Mouse (Mus musculus) myocyte (in vitro differentiated cells): ENCODE data around the gene Gramd1a. TPM values are rescaled to one million over a fixed set of nuclear protein-coding genes. Genes with fewer than 3 reads are reported as not detected.

ENCODE experiments used
- H3K27me3 ChIP-seq: one replicate; pipeline ENCODE4 v1.6.1; 2011; ENCODE audit not compliant: control insufficient read depth, insufficient read depth, insufficient read length
- H3K36me3 ChIP-seq: one replicate; pipeline ENCODE4 v1.6.1; 2011; ENCODE audit not compliant: control insufficient read depth, insufficient read depth
- H3K4me2 ChIP-seq: one replicate; pipeline ENCODE4 v1.6.1; 2011; ENCODE audit warnings: low read depth, control low read depth
- H3K4me3 ChIP-seq: one replicate; pipeline ENCODE4 v1.5.1; 2011; ENCODE audit warnings: mild to moderate bottlenecking, control low read depth, moderate library complexity
- H3K79me2 ChIP-seq: one replicate; pipeline ENCODE4 v1.6.1; 2011; ENCODE audit not compliant: control insufficient read depth, insufficient read depth
- H3ac ChIP-seq: one replicate; pipeline ENCODE4 v1.6.1; 2011; ENCODE audit not compliant: control insufficient read depth, insufficient read length
- CEBPB ChIP-seq: IDR thresholded peaks from 2 replicates; pipeline ENCODE4 v1.6.1; 2011; ENCODE audit warnings: mild to moderate bottlenecking, moderate library complexity; ENCODE audit not compliant: poor library complexity, insufficient read depth, severe bottlenecking
- E2F4 ChIP-seq: IDR thresholded peaks from one replicate; pipeline ENCODE4 v1.6.1; 2011; ENCODE audit warnings: mild to moderate bottlenecking, control low read depth, moderate library complexity; ENCODE audit not compliant: insufficient read depth
- MAX ChIP-seq: IDR thresholded peaks from one replicate; pipeline ENCODE4 v1.6.1; 2011; ENCODE audit warnings: low read depth, mild to moderate bottlenecking, control low read depth
- MYOD1 ChIP-seq, 3 experiments: IDR thresholded peaks; one replicate each; pipeline ENCODE4 v1.6.1; 2011; ENCODE audit warnings: control low read depth in 2 of 3, low read depth in 2 of 3, mild to moderate bottlenecking in 2 of 3, moderate library complexity in 1 of 3; ENCODE audit not compliant: insufficient read length in 2 of 3, control insufficient read depth in 1 of 3
- MYOG ChIP-seq, 3 experiments: IDR thresholded peaks; one replicate each; pipeline ENCODE4 v1.6.1; 2011; ENCODE audit warnings: control low read depth in 2 of 3, low read depth in 2 of 3, mild to moderate bottlenecking in 2 of 3; ENCODE audit not compliant: insufficient read length in 2 of 3, control insufficient read depth in 1 of 3, insufficient read depth in 1 of 3
- POLR2A ChIP-seq: IDR thresholded peaks from one replicate; pipeline ENCODE4 v1.6.1; 2011; ENCODE audit warnings: low read depth, mild to moderate bottlenecking, control low read depth, moderate library complexity; ENCODE audit not compliant: insufficient read length
- POLR2AphosphoS2 ChIP-seq: IDR thresholded peaks from one replicate; pipeline ENCODE4 v1.6.1; 2011; ENCODE audit warnings: low read depth, control low read depth; ENCODE audit not compliant: insufficient read length
- REST ChIP-seq: IDR thresholded peaks from one replicate; pipeline ENCODE4 v1.6.1; 2011; ENCODE audit warnings: mild to moderate bottlenecking, control low read depth, moderate library complexity; ENCODE audit not compliant: insufficient read depth, insufficient read length
- SRF ChIP-seq: IDR thresholded peaks from one replicate; pipeline ENCODE4 v1.6.1; 2011; ENCODE audit warnings: low read depth; ENCODE audit not compliant: control insufficient read depth, insufficient read length
- TCF12 ChIP-seq: IDR thresholded peaks from one replicate; pipeline ENCODE4 v1.6.1; 2011; ENCODE audit warnings: mild to moderate bottlenecking, control low read depth; ENCODE audit not compliant: poor library complexity, insufficient read depth, severe bottlenecking
- TCF3 ChIP-seq: IDR thresholded peaks from one replicate; pipeline ENCODE4 v1.6.1; 2011; ENCODE audit warnings: low read depth, control low read depth; ENCODE audit not compliant: insufficient read length
- USF1 ChIP-seq: IDR thresholded peaks from one replicate; pipeline ENCODE4 v1.6.1; 2011; ENCODE audit warnings: low read depth, mild to moderate bottlenecking, control low read depth, moderate library complexity
- polyA plus RNA-seq: library from polyadenylated mRNA; unstranded; fragments of >200 nt; fragmentation: generic; extraction: Trizol; gene quantifications from one replicate; pipeline ENCODE4 v1.2.1, GENCODE M21; 2012; ENCODE audit warnings: missing spikeins

The Gramd1a gene
- polyA plus RNA-seq, 1 experiment, result 25.5 TPM

DNA sequence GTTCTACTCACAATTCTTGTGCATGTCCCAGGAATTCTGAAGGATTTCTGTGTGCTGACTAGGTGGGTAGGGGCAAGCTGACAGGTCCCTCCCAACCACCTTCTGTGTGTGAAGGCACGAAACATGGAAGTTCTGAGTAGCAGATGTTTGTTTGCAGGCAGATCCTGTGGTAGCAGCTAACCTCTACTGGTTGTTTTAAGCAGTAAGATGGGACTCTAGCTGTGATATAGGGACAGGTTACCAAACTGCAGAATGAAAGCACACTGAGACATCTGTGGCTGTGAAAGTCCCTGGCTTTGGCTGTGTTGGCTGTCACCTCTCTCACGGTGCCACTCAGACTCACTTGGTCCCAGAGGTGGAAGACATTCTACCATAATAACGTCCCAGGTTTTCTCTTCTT lies 5.5 kb upstream of the Gramd1a start:
- H3K36me3 ChIP-seq, result no peaks in the 10 kb centered on the region
- no peaks in the 10 kb centered on the region for H3K79me2 ChIP-seq
- no peaks in the 10 kb centered on the region for H3K27me3 ChIP-seq
- H3ac ChIP-seq, result no peak overlapping the region
- H3K4me3 ChIP-seq, result no peak overlapping the region
- H3K4me2 ChIP-seq, result peak overlapping the region; percentile 21
- no peak for TF ChIP-seq TCF12
- TF ChIP-seq USF1, result no peak
- TF ChIP-seq CEBPB, result no peak
- no peak for TF ChIP-seq REST
- no peak for TF ChIP-seq MAX
- no peak for TF ChIP-seq MYOD1 (IDR thresholded peaks at IDR 0.05; ENCODE audit: control insufficient read depth in 1 of 3, insufficient read length in 2 of 3, low read depth in 2 of 3)
- no peak for TF ChIP-seq POLR2A
- no peak for TF ChIP-seq TCF3
- TF ChIP-seq SRF, result no peak
- TF ChIP-seq E2F4, result no peak

DNA sequence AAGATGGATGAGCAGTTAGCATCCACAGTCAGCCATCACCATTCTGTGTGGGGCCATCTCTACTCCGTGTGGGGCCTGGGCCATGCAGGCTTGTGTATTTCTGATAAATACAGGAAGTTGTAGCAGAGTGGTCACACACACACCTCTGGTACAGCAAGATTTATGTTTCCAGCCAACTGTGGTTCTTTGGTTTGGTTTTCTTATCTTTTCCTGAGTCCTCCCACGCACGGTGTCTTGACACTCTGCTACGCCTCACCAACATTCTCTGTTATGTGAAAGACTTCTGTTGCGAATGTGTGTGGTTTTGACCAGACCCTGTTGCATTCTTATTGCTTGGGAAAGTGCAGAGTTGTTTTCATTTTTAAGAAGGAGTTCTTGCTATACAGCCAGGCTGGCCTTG lies 5.1 kb upstream of the Gramd1a start:
- Histone ChIP-seq H3K79me2 (no peaks in the 10 kb centered on the region), H3K4me3 (no peak overlapping the region), H3ac (no peak overlapping the region), H3K4me2 (peak overlapping the region; percentile 21), H3K27me3 (no peaks in the 10 kb centered on the region), H3K36me3 (no peaks in the 10 kb centered on the region)
- TF ChIP-seq E2F4, result no peak
- TF ChIP-seq MYOG (IDR thresholded peaks at IDR 0.05; ENCODE audit: control insufficient read depth in 1 of 3, insufficient read depth in 1 of 3, insufficient read length in 2 of 3, low read depth in 2 of 3), result no peak
- TF ChIP-seq POLR2A, result no peak
- TF ChIP-seq REST, result no peak
- TF ChIP-seq SRF, result no peak

DNA sequence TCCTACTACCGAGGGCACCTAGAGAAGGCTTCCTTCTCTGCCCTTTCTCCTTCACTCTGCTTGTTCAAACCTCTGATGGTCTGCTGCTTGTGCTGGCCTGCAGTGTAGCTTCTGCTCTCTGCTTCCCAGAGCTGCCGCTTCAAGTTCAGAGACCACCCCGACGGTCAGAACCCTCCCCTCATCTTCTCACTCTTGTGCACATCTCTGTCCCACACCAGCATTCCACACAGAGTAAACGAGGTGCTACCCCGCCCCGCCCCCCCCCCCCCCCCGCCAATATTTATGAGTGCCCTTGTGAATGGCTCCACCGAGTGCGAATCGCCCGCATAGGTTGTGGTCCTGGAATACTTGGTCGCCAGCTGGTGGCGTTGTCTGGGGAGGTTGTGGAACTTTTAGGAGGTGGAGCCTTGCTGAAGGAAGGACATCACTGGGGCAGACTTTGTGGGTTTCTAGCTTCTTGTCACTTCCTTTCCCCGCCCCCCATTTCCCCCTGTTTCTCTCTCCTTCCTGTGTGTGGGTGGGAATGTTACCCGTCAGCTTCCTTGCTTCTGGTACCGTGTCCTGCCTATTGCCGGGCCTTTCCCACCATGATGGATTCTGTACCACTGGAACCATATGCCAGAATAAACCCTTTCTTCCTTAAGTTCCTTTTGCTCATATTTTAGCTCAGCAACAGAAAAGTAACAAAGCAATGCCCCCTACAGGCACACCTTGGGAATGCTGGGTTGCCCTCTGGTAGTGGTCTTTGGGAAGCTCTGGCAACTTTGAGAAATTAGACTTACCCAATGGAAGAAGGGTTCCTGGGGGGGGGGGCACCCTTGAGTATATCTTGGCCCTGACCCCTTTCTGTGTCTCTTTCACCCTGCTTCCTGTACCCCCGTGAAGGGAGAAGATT lies 585 bp upstream of the Gramd1a start:
- no peak for TF ChIP-seq POLR2A
- no peak for TF ChIP-seq MYOD1 (IDR thresholded peaks at IDR 0.05; ENCODE audit: control insufficient read depth in 1 of 3, insufficient read length in 2 of 3, low read depth in 2 of 3)
- no peak for TF ChIP-seq TCF3
- no peak for TF ChIP-seq SRF
- TF ChIP-seq TCF12, result no peak
- no peak for TF ChIP-seq E2F4
- TF ChIP-seq REST, result no peak
- no peak for TF ChIP-seq CEBPB
- no peak for TF ChIP-seq POLR2AphosphoS2
- no peaks in the 10 kb centered on the region for H3K79me2 ChIP-seq
- H3K4me3 ChIP-seq, result no peak overlapping the region
- no peak overlapping the region for H3ac ChIP-seq
- H3K27me3 ChIP-seq, result no peaks in the 10 kb centered on the region
- peak overlapping the region; percentile 36 for H3K4me2 ChIP-seq
- no peaks in the 10 kb centered on the region for H3K36me3 ChIP-seq

DNA sequence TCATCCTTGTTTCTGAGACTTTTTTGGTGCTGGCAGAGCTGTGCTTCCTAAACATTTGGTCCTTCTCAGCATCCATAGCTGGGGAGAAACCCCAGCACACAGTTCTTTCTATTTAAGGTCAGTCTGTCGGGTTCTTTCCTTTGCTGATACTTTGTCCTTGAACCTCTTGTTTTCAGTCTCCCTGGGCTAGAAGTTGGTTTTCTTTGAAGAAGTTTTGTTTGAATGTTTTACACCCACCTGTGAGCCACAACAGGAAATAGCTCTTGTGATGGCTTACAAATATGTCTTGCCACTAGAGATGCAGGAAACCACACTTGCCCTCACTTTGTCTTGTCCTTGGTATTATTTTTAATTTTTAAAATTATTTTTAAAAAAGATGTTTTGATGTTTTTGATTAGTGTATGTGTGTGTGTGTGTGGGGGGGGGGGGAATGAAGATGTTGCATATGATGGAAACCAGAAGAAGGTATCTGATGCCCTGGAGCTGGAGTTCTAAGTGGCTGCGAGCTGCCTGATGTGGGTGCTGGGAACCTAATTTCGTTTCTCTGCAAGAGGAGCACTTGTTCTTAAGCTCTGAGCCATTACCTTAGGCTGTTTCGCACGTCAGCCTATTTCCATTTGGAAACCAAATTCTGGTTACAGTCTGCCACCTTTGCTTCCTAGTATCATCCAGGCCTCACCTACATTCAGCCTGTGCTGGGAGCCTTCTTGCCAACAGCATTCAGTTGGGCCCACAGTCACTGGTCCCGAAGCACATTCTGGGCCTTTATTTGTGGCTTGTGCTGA lies 2.0 kb downstream of the Gramd1a start:
- Histone ChIP-seq H3K36me3 (no peaks in the 10 kb centered on the region), H3K27me3 (no peaks in the 10 kb centered on the region), H3ac (no peak overlapping the region), H3K4me2 (no peak overlapping the region), H3K79me2 (peaks cover 18% of the 10 kb centered on the region), H3K4me3 (no peak overlapping the region)
- TF ChIP-seq REST, result no peak
- no peak for TF ChIP-seq POLR2A
- no peak for TF ChIP-seq E2F4
- TF ChIP-seq TCF12, result no peak
